Mouse (Mus musculus): ENCODE results near the gene Slc10a1. TPM values are rescaled to one million over a fixed set of nuclear protein-coding genes. Genes with fewer than 3 reads are reported as not detected.

Gene Slc10a1
- total and polyA plus RNA-seq, 2 experiments from 2014 or later: not detected

DNA sequence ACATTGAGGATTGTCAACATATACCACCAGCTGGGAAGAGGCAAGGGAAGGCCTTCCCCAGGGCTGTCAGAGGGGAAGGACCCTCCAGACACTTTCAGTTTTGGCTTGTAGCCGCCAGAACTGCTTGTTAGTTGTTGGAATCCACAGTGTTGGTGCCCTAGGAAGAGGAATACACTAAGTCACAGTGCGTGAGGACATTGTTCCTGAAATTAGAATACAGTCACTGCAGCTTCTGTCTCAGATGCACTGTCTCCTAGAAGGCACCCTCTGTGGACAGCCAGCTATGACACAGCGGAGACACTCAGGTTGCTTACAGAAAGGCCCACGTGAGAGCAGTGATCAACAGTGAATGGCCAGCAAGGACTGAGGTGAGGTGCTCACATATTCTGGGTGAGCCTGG lies 29.3 kb downstream of the Slc10a1 start:
- 88% methylated on average over 4 of the region's 4 CpGs for WGBS
- H3K9ac ChIP-seq: no peak overlapping the region
- H3K4me3 ChIP-seq (ENCODE audit: low read depth, low read length): no peak overlapping the region
- H3K27ac ChIP-seq (ENCODE audit: low read depth, low read length): no peak overlapping the region
- H3K4me2 ChIP-seq (ENCODE audit: low read depth): no peak overlapping the region
- ATAC-seq (no peak), DNase-seq (no peak)
- no peak for TF ChIP-seq CTCF (IDR thresholded peaks at IDR 0.05; ENCODE audit: low read depth)
- no peaks in the 10 kb centered on the region for H3K27me3 ChIP-seq (ENCODE audit: insufficient read depth, low read length)
- H3K4me1 ChIP-seq (ENCODE audit: insufficient read depth): no peaks in the 10 kb centered on the region
- no peaks in the 10 kb centered on the region for H3K36me3 ChIP-seq (ENCODE audit: insufficient read depth)
- H3K9me3 ChIP-seq (ENCODE audit: low read length): no peaks in the 10 kb centered on the region

DNA sequence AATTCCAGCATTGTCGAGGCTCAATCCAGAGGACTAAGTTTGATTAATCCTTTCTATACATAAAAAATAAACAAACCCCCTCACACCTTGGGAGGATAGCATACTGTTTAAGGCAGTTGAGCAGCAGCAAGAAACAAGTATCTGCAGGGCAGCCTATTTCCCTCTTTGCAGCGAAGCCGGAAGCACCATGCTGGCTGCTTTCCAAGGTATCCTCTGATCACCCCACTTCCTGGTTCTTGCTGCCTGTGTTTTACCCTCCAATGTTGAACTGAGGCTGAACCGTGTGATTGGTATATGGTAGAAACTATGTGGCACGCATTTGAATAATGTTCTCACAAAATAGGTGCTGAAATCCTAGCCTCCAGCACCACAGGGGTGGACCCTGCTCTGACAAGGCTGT lies 29.9 kb downstream of the Slc10a1 start:
- ATAC-seq (no peak), DNase-seq (no peak)
- H3K27ac ChIP-seq (ENCODE audit: low read depth, low read length): no peak overlapping the region
- no peak overlapping the region for H3K9ac ChIP-seq
- TF ChIP-seq CTCF (IDR thresholded peaks at IDR 0.05; ENCODE audit: low read depth): no peak
- H3K27me3 ChIP-seq (ENCODE audit: insufficient read depth, low read length): no peaks in the 10 kb centered on the region
- H3K4me3 ChIP-seq (ENCODE audit: low read depth, low read length): no peak overlapping the region
- H3K4me2 ChIP-seq (ENCODE audit: low read depth): no peak overlapping the region
- no peaks in the 10 kb centered on the region for H3K9me3 ChIP-seq (ENCODE audit: low read length)
- 66% methylated on average over 5 of the region's 5 CpGs for WGBS
- H3K4me1 ChIP-seq (ENCODE audit: insufficient read depth): no peaks in the 10 kb centered on the region
- no peaks in the 10 kb centered on the region for H3K36me3 ChIP-seq (ENCODE audit: insufficient read depth)

DNA sequence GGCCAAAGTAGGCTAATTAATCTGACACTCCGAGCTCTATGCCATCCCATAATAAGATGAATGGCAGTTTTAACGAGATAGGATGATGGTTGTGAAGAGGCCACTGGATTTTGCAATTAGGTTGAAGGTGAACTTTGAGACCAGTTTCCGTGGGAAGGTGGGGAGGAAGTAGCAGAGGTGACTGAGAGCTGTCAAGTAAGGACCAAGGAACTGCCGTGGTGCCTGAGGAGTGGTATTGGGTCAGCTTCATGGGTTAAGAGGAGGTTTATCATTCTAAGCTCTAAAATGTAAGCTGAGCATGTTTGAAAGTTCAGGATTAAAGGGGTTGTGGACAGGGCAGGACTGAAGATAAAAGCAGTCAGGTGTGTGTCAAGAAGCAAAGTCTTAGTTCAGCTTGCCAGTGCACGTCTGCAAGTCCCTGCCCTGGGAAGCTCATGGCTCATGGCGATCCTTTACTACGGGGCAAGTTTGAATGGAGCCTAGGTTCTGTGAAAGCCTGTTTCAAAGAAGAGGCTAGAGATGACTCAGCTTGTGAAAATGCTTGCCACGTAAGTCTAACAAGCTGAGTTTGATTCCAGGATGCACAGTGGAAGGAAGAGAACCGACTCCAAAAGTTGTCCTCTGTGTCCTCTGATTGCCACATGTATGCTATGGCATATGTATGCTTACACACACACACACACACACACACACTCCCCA lies 31.0 kb downstream of the Slc10a1 start:
- H3K27me3 ChIP-seq (ENCODE audit: insufficient read depth, low read length): no peaks in the 10 kb centered on the region
- no peak overlapping the region for H3K4me3 ChIP-seq (ENCODE audit: low read depth, low read length)
- no peaks in the 10 kb centered on the region for H3K4me1 ChIP-seq (ENCODE audit: insufficient read depth)
- H3K4me2 ChIP-seq (ENCODE audit: low read depth): no peak overlapping the region
- no peaks in the 10 kb centered on the region for H3K36me3 ChIP-seq (ENCODE audit: insufficient read depth)
- H3K27ac ChIP-seq (ENCODE audit: low read depth, low read length): no peak overlapping the region
- no peak overlapping the region for H3K9ac ChIP-seq
- DNase-seq (no peak), ATAC-seq (no peak)
- no peaks in the 10 kb centered on the region for H3K9me3 ChIP-seq (ENCODE audit: low read length)
- no peak for TF ChIP-seq CTCF (IDR thresholded peaks at IDR 0.05; ENCODE audit: low read depth)
- 63% methylated on average over 9 of the region's 9 CpGs for WGBS

DNA sequence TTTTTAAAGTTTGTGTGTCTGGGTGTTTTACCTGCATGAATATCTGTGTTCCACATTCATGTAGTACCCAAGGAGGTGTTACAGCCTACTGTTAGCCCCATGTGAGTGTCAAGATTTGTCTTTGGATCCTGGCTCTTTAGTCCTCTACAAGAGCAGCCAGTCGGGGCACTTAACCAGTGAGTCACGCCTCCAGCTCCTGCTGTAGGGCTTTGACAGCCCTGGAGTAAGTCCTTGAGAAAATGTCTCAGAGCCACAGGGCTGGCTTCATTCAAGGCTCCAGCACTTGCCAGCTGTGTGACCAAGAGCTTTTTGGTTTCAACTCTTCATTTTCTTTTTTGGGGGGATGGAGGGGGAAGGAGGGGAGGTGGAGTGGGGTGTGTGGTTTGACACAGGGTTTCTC lies 31.8 kb downstream of the Slc10a1 start:
- no peaks in the 10 kb centered on the region for H3K36me3 ChIP-seq (ENCODE audit: insufficient read depth)
- DNase-seq (no peak), ATAC-seq (no peak)
- H3K4me1 ChIP-seq (ENCODE audit: insufficient read depth): no peaks in the 10 kb centered on the region
- no peak overlapping the region for H3K9ac ChIP-seq
- no peak overlapping the region for H3K4me3 ChIP-seq (ENCODE audit: low read depth, low read length)
- WGBS: 81% methylated on average over 2 of the region's 2 CpGs
- H3K9me3 ChIP-seq (ENCODE audit: low read length): no peaks in the 10 kb centered on the region
- no peak for TF ChIP-seq CTCF (IDR thresholded peaks at IDR 0.05; ENCODE audit: low read depth)
- H3K4me2 ChIP-seq (ENCODE audit: low read depth): no peak overlapping the region
- no peak overlapping the region for H3K27ac ChIP-seq (ENCODE audit: low read depth, low read length)
- H3K27me3 ChIP-seq (ENCODE audit: insufficient read depth, low read length): no peaks in the 10 kb centered on the region

DNA sequence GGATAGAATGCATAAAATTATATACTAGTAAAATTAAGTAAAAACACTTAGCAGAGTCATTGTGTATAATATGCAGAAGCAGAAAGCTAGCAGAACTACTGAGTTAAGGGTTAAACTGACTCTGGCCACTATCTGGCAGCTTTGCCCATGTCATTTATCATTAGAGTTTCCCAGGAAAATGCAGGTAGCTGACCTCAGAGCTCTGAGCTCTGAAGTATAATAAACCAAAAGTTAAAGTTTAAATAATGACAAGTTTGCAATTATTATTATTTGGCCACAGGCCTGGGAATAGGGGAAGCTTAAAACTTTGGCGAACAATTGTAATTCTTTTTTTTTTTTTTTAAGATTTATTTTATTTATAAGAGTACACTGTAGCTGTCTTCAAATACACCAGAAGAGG lies 35.6 kb downstream of the Slc10a1 start:
- no peak for TF ChIP-seq CTCF (IDR thresholded peaks at IDR 0.05; ENCODE audit: low read depth)
- H3K27ac ChIP-seq (ENCODE audit: low read depth, low read length): no peak overlapping the region
- H3K9ac ChIP-seq: no peak overlapping the region
- no peak overlapping the region for H3K4me3 ChIP-seq (ENCODE audit: low read depth, low read length)
- H3K36me3 ChIP-seq (ENCODE audit: insufficient read depth): no peaks in the 10 kb centered on the region
- no peak for DNase-seq
- 95% methylated on average over 1 of the region's 1 CpGs for WGBS
- H3K4me1 ChIP-seq (ENCODE audit: insufficient read depth): no peaks in the 10 kb centered on the region
- ATAC-seq: no peak
- no peaks in the 10 kb centered on the region for H3K9me3 ChIP-seq (ENCODE audit: low read length)
- H3K4me2 ChIP-seq (ENCODE audit: low read depth): no peak overlapping the region
- no peaks in the 10 kb centered on the region for H3K27me3 ChIP-seq (ENCODE audit: insufficient read depth, low read length)

DNA sequence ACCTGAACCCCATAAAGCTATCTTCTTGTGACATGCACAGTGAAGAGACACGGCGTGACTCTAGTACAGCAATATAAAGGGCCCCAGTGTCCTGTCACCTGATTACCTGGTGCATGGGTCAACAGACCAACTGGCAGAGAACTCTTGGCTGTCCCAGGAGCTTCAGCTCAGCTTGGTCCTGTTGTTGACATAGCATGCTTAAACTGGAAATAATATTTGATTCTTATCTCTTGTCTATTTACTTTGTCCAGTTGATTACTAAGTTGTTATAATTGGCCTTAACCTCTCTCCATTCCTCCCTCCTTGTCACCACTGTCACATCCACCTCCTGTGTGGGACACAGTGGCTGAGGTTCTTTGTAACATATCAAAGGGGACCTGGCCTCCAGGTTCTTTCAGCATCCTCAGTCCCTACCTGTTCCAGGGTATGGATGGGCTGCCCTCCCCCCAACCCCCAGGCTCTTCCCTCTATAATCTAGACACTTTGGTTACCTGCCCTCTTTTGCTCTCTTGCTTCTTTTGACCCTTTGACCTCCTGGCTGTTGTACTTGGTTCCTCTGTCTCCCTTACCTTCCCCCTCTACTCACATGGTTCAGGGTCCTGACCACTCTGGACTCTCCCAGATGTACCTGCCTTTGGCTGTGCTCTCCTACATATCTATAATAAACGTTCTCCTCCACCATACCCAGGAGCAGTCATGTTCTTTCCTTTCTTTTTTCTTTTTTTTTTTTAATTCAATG lies 36.9 kb downstream of the Slc10a1 start:
- H3K4me3 ChIP-seq (ENCODE audit: low read depth, low read length): no peak overlapping the region
- no peak overlapping the region for H3K4me2 ChIP-seq (ENCODE audit: low read depth)
- no peak overlapping the region for H3K9ac ChIP-seq
- TF ChIP-seq CTCF (IDR thresholded peaks at IDR 0.05; ENCODE audit: low read depth): no peak
- no peaks in the 10 kb centered on the region for H3K4me1 ChIP-seq (ENCODE audit: insufficient read depth)
- ATAC-seq (no peak), DNase-seq (no peak)
- no peaks in the 10 kb centered on the region for H3K27me3 ChIP-seq (ENCODE audit: insufficient read depth, low read length)
- 90% methylated on average over 3 of the region's 3 CpGs for WGBS
- H3K36me3 ChIP-seq (ENCODE audit: insufficient read depth): no peaks in the 10 kb centered on the region
- no peak overlapping the region for H3K27ac ChIP-seq (ENCODE audit: low read depth, low read length)
- H3K9me3 ChIP-seq (ENCODE audit: low read length): no peaks in the 10 kb centered on the region

DNA sequence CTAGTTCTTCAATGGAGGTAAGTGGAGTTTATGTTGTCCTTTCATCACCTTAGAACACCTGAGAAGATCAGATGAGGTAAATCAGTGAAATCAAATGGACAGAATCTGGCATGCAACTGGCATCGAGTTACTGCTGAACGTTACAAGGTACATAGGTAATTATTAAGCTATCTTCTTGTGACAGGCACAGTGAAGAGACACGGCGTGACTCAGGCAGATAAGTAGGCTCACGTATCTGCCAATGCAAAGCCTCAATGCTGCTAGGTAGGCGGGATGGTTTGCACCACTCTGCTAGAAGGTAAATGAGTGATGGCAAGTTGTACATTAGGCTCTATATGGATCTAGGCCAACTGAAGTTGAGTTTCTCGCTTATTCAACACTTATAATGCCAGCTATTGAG lies 38.4 kb downstream of the Slc10a1 start:
- Histone ChIP-seq H3K4me2 (ENCODE audit: low read depth) (no peak overlapping the region), H3K4me1 (ENCODE audit: insufficient read depth) (no peaks in the 10 kb centered on the region), H3K9ac (no peak overlapping the region), H3K27ac (ENCODE audit: low read depth, low read length) (no peak overlapping the region), H3K36me3 (ENCODE audit: insufficient read depth) (no peaks in the 10 kb centered on the region), H3K27me3 (ENCODE audit: insufficient read depth, low read length) (no peaks in the 10 kb centered on the region), H3K9me3 (ENCODE audit: low read length) (no peaks in the 10 kb centered on the region), H3K4me3 (ENCODE audit: low read depth, low read length) (no peak overlapping the region)
- no peak for DNase-seq
- 86% methylated on average over 7 of the region's 7 CpGs for WGBS
- TF ChIP-seq CTCF (IDR thresholded peaks at IDR 0.05; ENCODE audit: low read depth): no peak
- no peak for ATAC-seq

Data from forebrain, postnatal 0 days (tissue).